Mouse (Mus musculus) hindbrain, embryonic 15.5 days (tissue): ENCODE measurements around the gene Cfap46. TPM values are rescaled to one million over a fixed set of nuclear protein-coding genes. Genes with fewer than 3 reads are reported as not detected.

Experiments
- ATAC-seq: fragments of 200-750 bp; cut with Nextera tagmentation; 2 replicates; pipeline ENCODE4 v1.8.0; 2017; ENCODE audit warnings: low read depth, moderate number of reproducible peaks, moderate TSS enrichment; ENCODE audit not compliant: low FRiP score
- H3K27ac ChIP-seq: fragments of 300-500 bp; sonication (generic); replicated peaks from 2 replicates; pipeline ENCODE4 v1.5.1; 2015; ENCODE audit warnings: mild to moderate bottlenecking, inconsistent platforms
- H3K27me3 ChIP-seq: fragments of 300-500 bp; sonication (generic); 2 replicates; pipeline ENCODE4 v1.6.1; 2015; ENCODE audit warnings: control low read depth, inconsistent platforms
- H3K36me3 ChIP-seq: fragments of 300-500 bp; sonication (generic); 2 replicates; pipeline ENCODE4 v1.6.1; 2015; ENCODE audit warnings: control low read depth, inconsistent platforms
- H3K4me1 ChIP-seq: fragments of 300-500 bp; sonication (generic); replicated peaks from 2 replicates; pipeline ENCODE4 v1.6.1; 2015; ENCODE audit warnings: control low read depth, inconsistent platforms
- H3K4me2 ChIP-seq: fragments of 300-500 bp; sonication (generic); 2 replicates; pipeline ENCODE4 v1.6.1; 2015; ENCODE audit warnings: moderate library complexity, mild to moderate bottlenecking, inconsistent platforms
- H3K4me3 ChIP-seq: fragments of 300-500 bp; sonication (generic); 2 replicates; pipeline ENCODE4 v1.5.1; 2015; ENCODE audit warnings: mild to moderate bottlenecking, inconsistent platforms
- H3K9ac ChIP-seq: fragments of 300-500 bp; sonication (generic); 2 replicates; pipeline ENCODE4 v1.6.1; 2015; ENCODE audit warnings: inconsistent platforms
- H3K9me3 ChIP-seq: fragments of 300-500 bp; sonication (generic); 2 replicates; pipeline ENCODE4 v1.6.1; 2016; ENCODE audit warnings: control low read depth, inconsistent platforms
- WGBS: fragments of 180-500 bp; shearing (Covaris S2); methylation state at CpG from one replicate; pipeline ENCODE4 v1.1.7; 2015; 5-methylcytosine and 5-hydroxymethylcytosine counted together
- polyA plus RNA-seq: library from polyadenylated mRNA; unstranded; fragments of >200 nt; fragmentation: Nextera tagmentation; extraction: Ambion mirVana; gene quantifications from 2 replicates; pipeline ENCODE4 v1.2.1, GENCODE M21; 2015

Cfap46 gene
- polyA plus RNA-seq, 1 experiment from 2014 or later = 3.1 TPM

GRCm38 (mm10) chr7:139585183-139585821 is 98.3 kb downstream of the Cfap46 start:
- Histone ChIP-seq H3K4me1 (peaks cover 27% of the 10 kb centered on the region), H3K27me3 (peaks cover 88% of the 10 kb centered on the region), H3K4me3 (no peak overlapping the region), H3K27ac (no peak overlapping the region), H3K9ac (no peak overlapping the region), H3K4me2 (no peak overlapping the region), H3K36me3 (no peaks in the 10 kb centered on the region), H3K9me3 (no peaks in the 10 kb centered on the region)
- WGBS = 4% methylated on average over 29 of the region's 29 CpGs
- no peak for ATAC-seq

- ATAC-seq = no peak
- Histone ChIP-seq H3K9me3 (no peaks in the 10 kb centered on the region), H3K4me3 (peak overlapping the region; percentile 15; the same call in 1 of the 2 replicates), H3K9ac (no peak overlapping the region), H3K27ac (no peak overlapping the region), H3K27me3 (peaks cover 88% of the 10 kb centered on the region), H3K36me3 (no peaks in the 10 kb centered on the region), H3K4me2 (peak overlapping the region; percentile 13; the same call in 1 of the 2 replicates), H3K4me1 (peaks cover 27% of the 10 kb centered on the region)
- WGBS = 1% methylated on average over 53 of the region's 53 CpGs
These were observed 99.1 kb downstream of the Cfap46 start for GRCm38 (mm10) chr7:139584221-139585175.

- Histone ChIP-seq H3K4me2 (peak overlapping the region; percentile 49; the same call in 1 of the 2 replicates), H3K27ac (no peak overlapping the region), H3K4me3 (peak overlapping the region; percentile 32; the same call in 1 of the 2 replicates), H3K9me3 (no peaks in the 10 kb centered on the region), H3K9ac (no peak overlapping the region), H3K27me3 (peaks cover 90% of the 10 kb centered on the region), H3K36me3 (no peaks in the 10 kb centered on the region; the same call in 1 of the 2 replicates), H3K4me1 (peaks cover 27% of the 10 kb centered on the region)
- WGBS = 11% methylated on average over 17 of the region's 17 CpGs
- ATAC-seq = no peak
These were observed 100.4 kb downstream of the Cfap46 start for GRCm38 (mm10) chr7:139583094-139583737.

- no peaks in the 10 kb centered on the region; the same call in 1 of the 2 replicates for H3K36me3 ChIP-seq
- peak within 1 kb of the TSS; percentile 49 for H3K4me2 ChIP-seq
- H3K4me3 ChIP-seq = peak within 1 kb of the TSS; percentile 32
- under 1% methylated on average over 53 of the region's 56 CpGs for WGBS
- no peaks in the 10 kb centered on the region for H3K9me3 ChIP-seq
- no peak within 1 kb of the TSS for H3K27ac ChIP-seq
- H3K27me3 ChIP-seq = peaks cover 94% of the 10 kb centered on the region
- 0 out of 2 replicates have a peak within 1 kb of the TSS, but pooled peaks have one; percentile 7 for H3K9ac ChIP-seq
- peaks cover 27% of the 10 kb centered on the region for H3K4me1 ChIP-seq
- 0 out of 2 replicates have a peak, but pooled peaks have one; percentile 25 for ATAC-seq
These were observed 101.0 kb downstream of the Cfap46 start, which contains the start of gene Nkx6-2 for GRCm38 (mm10) chr7:139582595-139582994. Gene Nkx6-2, minus strand, starts transcription at chr7:139582797.

DNA sequence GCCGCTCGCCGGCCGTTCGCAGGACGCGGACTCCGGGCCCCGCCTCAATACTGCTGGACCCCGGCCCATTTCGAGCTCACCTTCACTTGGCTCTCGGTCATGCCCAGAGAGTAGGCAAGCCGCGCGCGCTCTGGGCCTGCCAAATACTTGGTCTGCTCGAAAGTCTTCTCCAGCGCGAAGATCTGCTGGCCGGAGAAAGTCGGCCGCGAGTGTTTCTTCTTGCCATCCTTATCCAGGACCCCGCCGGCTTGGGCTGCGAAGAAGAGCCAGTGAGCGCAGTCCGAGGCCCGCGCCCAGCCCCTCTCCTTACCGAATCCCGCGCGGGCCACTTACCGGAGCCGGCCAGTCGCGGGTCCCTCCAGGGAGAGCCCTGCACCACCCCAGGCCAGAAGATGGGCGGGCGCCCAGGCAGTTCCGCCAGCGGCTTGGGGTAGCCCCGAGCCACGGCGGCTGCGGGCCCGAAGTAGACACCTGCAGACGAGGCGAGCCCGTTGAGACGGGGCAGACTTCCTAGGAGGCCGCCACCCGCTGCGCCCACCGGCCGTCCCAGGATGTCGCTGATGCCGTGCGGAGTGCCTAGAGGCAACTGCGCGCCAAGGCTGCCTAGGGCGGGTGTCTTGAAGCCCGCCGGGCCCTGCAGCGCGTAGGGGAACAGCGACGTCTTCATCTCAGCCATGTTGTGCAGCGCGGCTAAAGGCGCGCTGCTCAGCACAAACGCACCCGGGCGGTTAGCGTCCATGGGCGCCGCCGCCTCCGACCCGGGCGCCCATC is 101.6 kb downstream of the Cfap46 start:
- peak; percentile 41; the same call in 1 of the 2 replicates for ATAC-seq
- Histone ChIP-seq H3K9me3 (no peaks in the 10 kb centered on the region), H3K27me3 (peaks cover 94% of the 10 kb centered on the region), H3K36me3 (no peaks in the 10 kb centered on the region; the same call in 1 of the 2 replicates), H3K27ac (no peak overlapping the region), H3K4me2 (peak overlapping the region; percentile 49), H3K4me3 (peak overlapping the region; percentile 32), H3K9ac (0 out of 2 replicates have a peak overlapping the region, but pooled peaks have one; percentile 7), H3K4me1 (peaks cover 27% of the 10 kb centered on the region)
- WGBS = under 1% methylated on average over 80 of the region's 82 CpGs

DNA sequence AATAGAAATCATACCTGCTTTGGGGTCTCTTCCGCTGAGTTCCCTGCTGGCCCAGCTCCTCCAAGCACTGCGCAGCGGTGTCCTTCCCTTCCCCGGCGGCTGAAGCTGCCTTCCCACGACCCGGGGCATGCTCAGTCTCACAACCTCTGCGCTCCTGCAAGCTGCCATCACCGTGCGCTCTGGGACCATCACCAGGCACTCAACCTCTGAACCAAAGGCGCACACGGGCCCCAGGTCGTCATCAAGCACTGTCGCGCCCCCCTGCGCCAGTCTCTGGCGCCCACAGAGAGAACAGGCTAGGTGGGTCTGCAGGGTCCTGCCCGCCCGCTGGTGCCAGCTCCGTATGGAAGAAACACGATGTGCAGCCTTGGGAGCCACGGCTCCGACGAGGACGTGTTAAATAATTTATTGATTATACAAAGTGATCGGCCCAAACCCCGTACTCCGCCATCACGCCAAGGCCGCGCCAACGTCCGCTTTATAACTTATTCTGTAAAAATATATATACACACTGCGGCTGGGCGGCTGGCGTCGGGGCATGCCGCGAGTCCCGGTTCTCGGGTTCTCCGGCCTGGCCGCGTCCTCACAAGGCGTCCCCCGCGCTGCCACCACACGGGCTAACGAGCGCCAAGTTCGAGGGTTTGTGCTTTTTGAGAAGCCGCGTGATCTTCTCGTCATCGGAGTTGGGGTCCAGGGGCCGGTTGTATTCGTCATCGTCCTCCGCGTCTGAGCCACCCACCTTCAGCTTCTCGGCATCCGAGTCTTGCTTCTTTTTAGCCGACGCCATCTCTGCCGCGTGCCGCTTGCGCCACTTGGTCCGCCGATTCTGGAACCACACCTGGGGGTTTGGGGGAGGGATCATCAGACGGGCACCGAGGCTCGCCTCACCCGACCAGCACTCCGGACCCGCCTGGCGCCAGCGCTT is 102.5 kb downstream of the Cfap46 start:
- Histone ChIP-seq H3K27ac (no peak overlapping the region), H3K4me2 (peak overlapping the region; percentile 49), H3K9me3 (no peaks in the 10 kb centered on the region), H3K4me1 (peaks cover 27% of the 10 kb centered on the region), H3K36me3 (no peaks in the 10 kb centered on the region; the same call in 1 of the 2 replicates), H3K9ac (peak overlapping the region; percentile 1; the same call in 1 of the 2 replicates), H3K27me3 (peaks cover 91% of the 10 kb centered on the region), H3K4me3 (peak overlapping the region; percentile 32)
- 1% methylated on average over 78 of the region's 78 CpGs for WGBS
- ATAC-seq = no peak

GRCm38 (mm10) chr7:139579261-139579905 is 104.2 kb downstream of the Cfap46 start:
- Histone ChIP-seq H3K4me2 (no peak overlapping the region), H3K27ac (no peak overlapping the region), H3K4me1 (peaks cover 23% of the 10 kb centered on the region), H3K9ac (no peak overlapping the region), H3K36me3 (no peaks in the 10 kb centered on the region; the same call in 1 of the 2 replicates), H3K27me3 (peaks cover 92% of the 10 kb centered on the region), H3K9me3 (no peaks in the 10 kb centered on the region), H3K4me3 (0 out of 2 replicates have a peak overlapping the region, but pooled peaks have one; percentile 2)
- WGBS = 58% methylated on average over 21 of the region's 21 CpGs
- ATAC-seq = no peak

GRCm38 (mm10) chr7:139576064-139576686 is 107.4 kb downstream of the Cfap46 start:
- H3K27me3 ChIP-seq = peaks cover 79% of the 10 kb centered on the region
- no peak overlapping the region for H3K27ac ChIP-seq
- no peak overlapping the region for H3K4me2 ChIP-seq
- H3K4me1 ChIP-seq = peaks cover 5% of the 10 kb centered on the region
- WGBS = 58% methylated on average over 16 of the region's 16 CpGs
- no peak overlapping the region for H3K4me3 ChIP-seq
- no peaks in the 10 kb centered on the region for H3K9me3 ChIP-seq
- H3K9ac ChIP-seq = no peak overlapping the region
- no peaks in the 10 kb centered on the region; the same call in 1 of the 2 replicates for H3K36me3 ChIP-seq
- no peak for ATAC-seq

GRCm38 (mm10) chr7:139572665-139573064 is 111.0 kb downstream of the Cfap46 start:
- H3K4me2 ChIP-seq = no peak overlapping the region
- H3K9ac ChIP-seq = no peak overlapping the region
- no peak overlapping the region for H3K27ac ChIP-seq
- H3K9me3 ChIP-seq = no peaks in the 10 kb centered on the region
- H3K27me3 ChIP-seq = peaks cover 58% of the 10 kb centered on the region
- H3K4me1 ChIP-seq = no peaks in the 10 kb centered on the region
- WGBS = 77% methylated on average over 3 of the region's 3 CpGs
- no peak for ATAC-seq
- no peaks in the 10 kb centered on the region; the same call in 1 of the 2 replicates for H3K36me3 ChIP-seq
- no peak overlapping the region for H3K4me3 ChIP-seq
